Mouse (Mus musculus) heart, adult 2 months (tissue): ENCODE data around the gene Cspg4.
A peak's percentile ranks its signal among the peaks of the same experiment; 100 is the strongest.

Experiments
- CTCF ChIP-seq: fragments of 200-600 bp; IDR thresholded peaks from 2 replicates; pipeline ENCODE4 v1.8.1; 2022; ENCODE audit warnings: antibody characterized with exemption, mild to moderate bottlenecking, moderate library complexity
- EP300 ChIP-seq: fragments of 200-500 bp; IDR thresholded peaks from 2 replicates; pipeline ENCODE4 v1.6.1; 2011; ENCODE audit warnings: low read depth, low read length, control low read depth; ENCODE audit not compliant: insufficient read depth
- POLR2A ChIP-seq: fragments of 200-500 bp; IDR thresholded peaks from 2 replicates; pipeline ENCODE4 v1.6.1; 2011; ENCODE audit warnings: mild to moderate bottlenecking, low read depth, low read length, control low read depth; ENCODE audit not compliant: insufficient read depth

- TF ChIP-seq CTCF, result 0 out of 2 replicates have a peak, but pooled peaks have one; percentile 0
- no peak for TF ChIP-seq POLR2A
- TF ChIP-seq EP300, result no peak
Measured at GRCm38 (mm10) chr9:56915116-56915515, 50.3 kb downstream of the Cspg4 start.
